Mouse (Mus musculus) heart, postnatal 10 days (tissue): ENCODE data around the gene Wdr4. TPM values are rescaled to one million over a fixed set of nuclear protein-coding genes. Genes with fewer than 3 reads are reported as not detected.

Experiments used
- DNase-seq, 2 experiments: peaks; one replicate each; pipeline ENCODE4 v3.0.0; 2021
- intact Hi-C: fragments of 180-260 bp; cut with DNase I; formaldehyde crosslinking; loops from one replicate; pipeline ENCODE4 v1.15.1; 2025
- total RNA-seq, 2 experiments: library from RNA; stranded (reverse); gene quantifications; 2 replicates each; pipeline ENCODE4 v1.2.3; 2021

Wdr4 gene
- total RNA-seq, 2 experiments from 2014 or later = 11.8 to 11.9 TPM

DNA sequence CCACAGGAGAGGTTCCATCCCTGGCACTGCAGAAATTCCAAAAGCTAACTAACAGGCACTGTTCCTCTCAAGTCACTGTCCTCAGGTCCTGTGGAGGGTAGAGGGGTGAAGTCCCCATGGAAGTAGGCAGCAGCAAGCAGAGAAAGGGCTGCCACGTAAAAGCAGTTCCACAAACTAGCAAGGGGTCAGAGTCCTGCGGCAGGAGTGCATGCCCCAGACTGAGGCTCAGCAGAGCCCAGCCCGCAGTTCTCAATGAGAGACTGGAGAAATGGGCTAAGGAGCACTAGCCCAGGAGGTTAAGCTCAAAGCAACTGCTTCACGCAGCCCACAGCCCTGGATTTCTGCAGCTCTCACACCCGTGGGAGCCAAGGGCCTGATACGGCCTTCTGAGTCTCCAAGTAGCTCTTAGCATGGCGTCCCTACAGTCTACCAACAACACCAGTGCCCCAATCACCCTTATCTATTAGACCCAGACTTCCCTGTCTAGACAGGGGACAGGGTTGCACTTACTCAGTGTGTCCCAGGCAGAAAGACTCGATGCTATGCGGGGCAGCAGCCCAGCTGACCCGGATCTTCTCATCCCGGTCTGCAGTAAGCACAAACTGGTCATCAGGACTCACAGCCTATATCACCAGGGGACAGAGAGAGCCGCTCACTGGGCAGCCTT is 17.4 kb downstream of the Wdr4 start:
- DNase-seq = no peak
- intact Hi-C loops = no loop called here

DNA sequence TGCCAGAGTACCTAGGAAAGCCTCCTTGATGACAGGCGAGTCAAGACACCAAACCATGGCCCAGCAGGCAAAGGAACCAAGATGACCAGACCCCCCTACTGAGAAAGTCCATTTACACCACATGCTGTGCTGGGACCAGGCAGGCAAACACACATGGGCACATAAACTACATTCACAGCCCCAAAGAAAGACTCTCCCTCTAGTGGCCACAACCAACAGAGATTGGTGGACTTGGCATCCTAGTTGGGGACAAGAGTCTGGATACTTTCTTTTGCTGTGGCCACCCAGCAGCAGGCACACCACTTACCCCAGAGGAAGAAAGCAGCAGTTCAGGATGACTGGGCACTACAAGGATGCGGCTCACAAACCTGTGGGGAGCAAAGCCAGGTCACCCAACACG is 18.9 kb downstream of the Wdr4 start:
- intact Hi-C loops = no loop called here
- no peak for DNase-seq

DNA sequence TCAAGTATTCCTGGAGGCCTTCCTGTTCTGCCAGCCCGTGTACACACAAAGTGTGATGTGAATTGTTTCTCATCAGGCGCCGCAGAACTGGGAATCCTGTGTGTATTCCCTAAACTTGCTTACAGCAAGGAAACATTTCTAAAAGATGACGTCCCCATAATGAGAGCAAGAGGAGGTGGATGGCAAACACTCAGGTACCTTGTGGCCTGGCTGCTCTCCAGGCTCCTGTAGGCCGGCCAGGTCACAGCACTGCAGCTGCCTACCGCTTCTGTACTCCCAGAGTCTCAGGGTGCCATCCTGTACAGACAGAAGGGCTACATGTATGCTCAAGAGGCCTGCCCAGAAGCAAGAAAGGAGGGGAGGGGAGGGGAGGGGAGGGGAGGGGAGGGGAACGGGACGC is 19.4 kb downstream of the Wdr4 start:
- no peak for DNase-seq
- intact Hi-C loops = no loop called here

DNA sequence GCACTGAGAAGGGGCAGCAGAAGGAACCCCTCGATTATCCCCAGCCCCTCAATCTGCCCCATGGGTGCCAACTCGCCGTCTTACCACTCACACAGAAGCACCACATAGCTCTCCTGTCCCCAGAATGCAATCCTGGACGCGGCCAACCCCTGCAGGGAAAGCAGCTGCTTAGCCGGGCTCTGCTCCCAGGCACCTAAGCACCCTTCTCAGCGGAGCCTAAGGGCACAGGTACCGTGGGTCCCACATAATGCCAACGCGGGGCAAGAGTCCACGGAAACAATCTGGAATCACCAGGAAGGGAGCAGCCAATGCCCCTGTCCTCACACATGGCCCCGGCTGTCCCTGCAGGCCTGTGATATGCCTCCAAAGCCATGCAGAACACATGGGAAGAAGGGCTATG is 20.1 kb downstream of the Wdr4 start:
- intact Hi-C loops = loop anchor here (10.0 kb wide), 1 partner anchor 375 kb away; the partner anchor contains the start of gene Tff3
- no peak for DNase-seq

DNA sequence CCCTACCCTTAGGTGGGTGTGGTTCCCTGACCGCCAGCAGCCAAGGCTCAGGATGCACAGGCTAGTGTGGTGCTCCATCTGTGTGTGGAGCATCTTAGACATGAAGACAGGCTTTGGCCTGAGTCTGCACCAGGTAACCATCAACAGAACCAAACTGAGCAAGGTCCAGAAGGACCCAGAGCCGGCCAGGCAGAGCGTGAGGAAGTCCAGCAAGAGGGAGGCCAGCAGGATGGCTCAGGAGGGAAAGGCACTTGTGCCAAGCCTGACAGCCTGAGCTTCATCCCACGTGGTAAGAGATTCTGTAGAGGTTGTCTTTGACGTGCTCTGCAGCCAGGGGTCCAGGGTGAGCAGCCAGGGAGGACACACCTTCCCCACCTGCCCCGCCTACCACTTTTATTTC is 22.1 kb downstream of the Wdr4 start:
- no peak for DNase-seq
- intact Hi-C loops = loop anchor here (10.0 kb wide), 1 partner anchor 373 kb away; the partner anchor contains the start of gene Tff3

DNA sequence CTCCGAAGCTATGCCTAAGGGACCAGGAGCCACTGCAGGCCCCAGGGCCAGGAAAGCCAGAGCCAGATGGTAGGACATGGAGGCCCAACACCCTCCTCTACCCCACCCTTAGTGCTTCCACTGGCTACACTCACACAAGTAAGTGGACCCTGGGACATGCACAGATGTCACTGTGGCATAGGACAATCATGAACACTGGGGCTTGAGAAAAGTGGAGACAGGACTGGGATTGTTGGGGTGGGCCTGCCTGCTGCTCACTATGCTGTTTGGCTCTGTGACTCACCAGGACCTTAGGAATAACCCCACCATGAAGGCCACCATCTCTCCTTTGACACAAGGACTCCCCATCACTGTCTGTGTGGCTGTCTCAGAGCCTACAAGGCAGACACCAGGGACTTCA is 24.8 kb downstream of the Wdr4 start:
- intact Hi-C loops = loop anchor here (5.0 to 10.0 kb wide), 3 partner anchors 48 to 370 kb away; partner anchors contain the start of gene Tff3
- no peak for DNase-seq

DNA sequence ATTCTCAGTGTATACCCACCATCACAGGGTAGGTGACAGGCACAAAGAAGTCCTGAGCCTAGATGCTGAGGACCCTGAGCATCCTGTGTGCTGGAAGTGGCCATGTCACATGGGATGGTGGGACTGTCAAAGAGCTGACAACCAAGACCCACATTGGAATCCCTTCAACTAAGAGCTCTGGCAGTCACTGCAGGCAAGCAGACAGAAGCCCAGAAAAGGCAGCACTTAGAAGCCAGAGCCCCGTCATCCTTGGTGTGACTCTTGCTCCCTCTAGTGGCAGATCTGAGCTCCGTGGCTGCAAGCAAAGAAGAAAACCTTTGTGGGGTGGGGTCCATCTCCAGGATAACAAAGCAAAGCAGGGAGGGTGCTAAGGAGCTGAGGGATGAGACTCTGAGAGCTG is 27.4 kb downstream of the Wdr4 start:
- DNase-seq = peak; percentile 81 to 89
- intact Hi-C loops = loop anchor here (1.0 to 10.0 kb wide), 5 partner anchors 45 to 368 kb away; partner anchors contain the start of gene Tff3

DNA sequence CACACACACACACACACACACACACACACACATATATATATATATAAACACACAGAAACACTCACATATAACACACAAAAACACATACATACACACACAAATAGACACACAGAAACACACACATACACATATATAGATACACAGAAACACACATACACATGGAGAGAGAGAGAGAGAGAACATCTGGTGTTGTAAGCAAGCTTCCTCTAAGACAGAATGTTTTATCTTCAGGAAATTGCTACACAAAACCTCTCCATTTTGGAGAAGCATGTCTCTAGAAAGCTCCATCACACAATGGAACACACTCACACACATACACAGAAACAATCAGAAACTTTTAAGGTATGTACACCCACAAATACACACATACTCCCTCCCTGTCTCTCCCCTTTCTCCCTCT is 28.4 kb downstream of the Wdr4 start:
- intact Hi-C loops = loop anchor here (5.0 to 10.0 kb wide), 3 partner anchors 44 to 367 kb away; partner anchors contain the start of gene Tff3

DNA sequence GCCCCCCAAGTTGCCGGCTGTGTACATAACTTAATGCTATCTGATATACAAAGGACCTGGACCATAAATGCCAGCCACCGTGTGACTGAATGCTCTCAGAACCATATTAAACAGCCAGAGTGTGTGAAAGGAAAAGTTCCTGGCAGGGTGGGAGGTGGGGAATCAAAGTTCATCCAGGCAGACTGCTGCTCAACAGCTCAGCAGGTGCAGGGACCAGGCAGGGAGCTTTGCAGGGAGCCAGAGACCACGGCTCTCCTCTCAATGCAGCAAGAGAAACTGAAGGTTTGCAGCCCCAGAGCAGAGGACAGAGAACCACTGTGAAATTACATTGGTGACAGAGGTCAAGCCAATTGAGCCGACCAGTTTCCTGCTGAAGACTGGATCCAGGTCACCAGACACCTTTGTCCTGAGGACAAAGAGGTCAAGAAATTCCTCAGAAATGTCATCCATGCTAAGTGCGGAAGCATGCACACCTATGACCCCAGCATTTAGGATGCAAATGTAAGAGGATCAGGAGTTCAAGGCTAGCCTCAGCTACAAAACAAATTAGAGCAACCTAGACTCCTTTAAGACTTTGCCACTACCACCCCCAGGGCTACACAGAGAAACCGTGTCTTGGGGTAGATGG is 32.2 kb downstream of the Wdr4 start:
- intact Hi-C loops = no loop called here

More for the DNA sequence above, 28.4 kb downstream of the Wdr4 start:
- no peak for DNase-seq

DNA sequence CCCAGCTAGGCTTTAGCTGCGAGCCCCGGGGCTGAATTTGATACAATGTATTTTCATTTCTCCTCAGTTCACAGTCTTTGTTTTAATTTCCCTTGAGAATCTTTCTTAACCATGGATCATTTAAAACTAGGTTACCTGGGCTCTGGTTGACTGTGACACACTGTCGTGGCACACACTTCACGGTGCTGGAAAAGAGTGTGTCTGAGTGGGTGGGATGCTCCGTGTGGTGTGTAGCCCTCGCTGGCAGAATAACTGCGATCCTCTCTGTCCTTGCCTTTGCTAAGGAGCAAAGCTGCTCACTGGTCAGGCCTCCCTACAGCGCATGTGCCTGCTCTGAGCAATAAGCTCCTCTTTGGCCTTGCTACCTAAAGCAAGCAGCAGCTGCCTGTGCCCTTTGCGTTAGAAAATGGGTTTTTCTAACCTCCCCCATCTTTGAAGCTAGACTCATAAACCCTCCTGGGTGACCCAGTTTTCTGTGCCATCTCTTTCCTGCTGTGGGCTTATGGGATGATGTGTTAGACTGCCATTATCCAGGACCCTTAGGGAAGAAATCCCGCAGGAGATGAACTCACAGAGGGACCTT is 33.1 kb downstream of the Wdr4 start:
- intact Hi-C loops = no loop called here
- no peak for DNase-seq

More for the DNA sequence above, 32.2 kb downstream of the Wdr4 start:
- no peak for DNase-seq

DNA sequence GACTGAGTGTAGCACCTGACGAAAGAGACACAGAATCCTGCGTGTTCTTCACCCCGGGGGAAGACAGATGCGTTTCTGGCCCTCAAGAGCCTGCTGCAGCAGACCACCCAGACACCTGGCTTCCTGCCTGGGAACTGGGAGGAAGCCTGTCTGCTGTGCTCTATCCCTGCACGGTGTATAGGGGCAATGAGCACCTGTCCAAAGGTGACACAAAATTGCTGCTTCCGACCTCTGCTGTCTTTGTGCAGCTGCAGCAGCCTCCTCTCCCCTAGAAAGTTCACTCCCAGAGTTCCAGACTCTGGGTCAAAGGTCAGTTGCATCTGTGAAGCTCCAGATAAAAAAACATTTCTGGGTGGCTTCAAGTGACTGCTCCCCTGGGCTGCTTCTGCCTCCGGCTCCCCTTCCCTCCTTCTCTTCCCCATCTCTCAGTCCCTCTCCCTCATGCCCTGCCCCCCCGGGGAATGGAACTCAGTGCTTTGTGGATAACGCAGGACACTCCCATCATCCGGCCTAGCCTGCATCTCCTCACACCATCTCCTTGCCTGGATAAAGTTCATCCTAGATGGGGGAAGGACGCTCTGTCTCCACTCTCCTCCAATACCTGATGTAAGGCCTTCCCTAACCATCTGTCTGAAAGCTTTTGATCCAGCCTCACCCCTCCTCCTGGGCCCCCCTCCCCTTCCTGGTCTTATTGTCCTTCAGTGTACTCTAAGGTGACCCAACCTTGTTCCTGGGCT is 40.5 kb downstream of the Wdr4 start:
- intact Hi-C loops = no loop called here
- no peak for DNase-seq

DNA sequence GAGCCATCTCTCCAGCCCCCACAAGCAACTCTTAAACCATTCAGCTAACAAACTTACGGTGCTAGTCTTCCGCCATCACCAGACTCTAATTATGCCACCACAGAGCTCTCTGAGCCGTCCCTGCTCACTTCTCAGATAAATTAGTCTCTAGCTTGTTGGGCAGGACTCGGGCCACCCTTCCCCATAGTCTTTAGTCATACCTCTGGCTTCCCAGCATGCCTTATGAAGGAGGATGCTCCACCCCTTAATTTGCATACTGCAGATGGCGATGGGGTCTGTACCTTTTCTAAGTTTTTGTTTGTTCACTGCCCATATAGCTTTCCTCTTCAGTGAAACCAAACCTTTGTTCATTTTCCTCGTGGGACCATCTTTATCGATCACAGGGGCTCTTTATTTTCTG is 41.2 kb downstream of the Wdr4 start:
- intact Hi-C loops = no loop called here

DNA sequence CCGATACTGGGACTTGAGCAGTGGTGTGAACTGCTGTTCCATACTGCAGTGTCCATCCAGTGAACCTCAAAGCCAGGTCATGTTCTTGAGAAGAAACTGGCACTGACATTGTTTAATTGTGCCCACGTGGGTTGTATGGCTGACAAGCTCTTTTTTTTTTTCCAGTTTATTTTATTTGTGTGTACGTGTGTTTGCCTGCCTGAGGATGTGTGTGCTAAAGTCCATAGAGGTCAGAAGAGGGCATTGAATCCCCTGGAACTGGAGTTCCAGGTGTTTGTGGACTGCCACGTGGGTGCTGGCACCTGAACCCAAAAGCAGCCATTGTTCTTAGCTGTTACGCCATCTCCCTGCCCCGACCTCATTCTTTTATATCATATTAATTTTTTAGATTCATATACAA is 45.4 kb downstream of the Wdr4 start:
- no peak for DNase-seq
- intact Hi-C loops = no loop called here

More for the DNA sequence above, 41.2 kb downstream of the Wdr4 start:
- no peak for DNase-seq

DNA sequence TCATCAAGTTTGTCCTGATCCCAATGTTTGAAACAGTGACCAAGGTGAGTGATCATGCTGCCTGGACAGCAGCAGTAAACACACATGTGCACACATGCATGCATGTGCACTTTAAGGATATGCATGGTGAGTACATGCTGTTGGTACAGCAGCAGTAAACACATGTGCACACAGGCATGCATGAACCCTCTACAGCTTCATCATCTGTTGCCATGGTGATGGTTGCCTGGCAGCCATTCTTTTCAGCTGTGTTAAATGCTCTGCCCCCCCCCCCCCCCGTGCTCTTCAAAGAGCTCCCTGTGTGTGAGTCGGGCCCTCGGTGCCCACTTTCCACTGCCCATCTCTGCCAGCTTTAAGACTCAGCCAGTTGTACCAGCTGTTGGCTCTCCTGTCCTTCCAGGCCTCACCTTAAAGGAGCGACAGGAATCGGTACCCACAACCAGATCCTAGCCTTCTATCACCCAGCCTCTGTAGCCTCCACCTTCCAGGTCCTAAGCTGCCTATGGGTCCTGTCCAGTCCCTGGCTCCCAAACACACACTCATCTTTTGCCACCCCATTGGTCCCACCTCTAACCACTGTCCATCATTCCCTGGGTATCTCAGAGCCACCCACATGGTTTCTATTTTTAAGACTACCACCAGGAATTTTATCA is 48.9 kb downstream of the Wdr4 start:
- DNase-seq = no peak
- intact Hi-C loops = no loop called here

DNA sequence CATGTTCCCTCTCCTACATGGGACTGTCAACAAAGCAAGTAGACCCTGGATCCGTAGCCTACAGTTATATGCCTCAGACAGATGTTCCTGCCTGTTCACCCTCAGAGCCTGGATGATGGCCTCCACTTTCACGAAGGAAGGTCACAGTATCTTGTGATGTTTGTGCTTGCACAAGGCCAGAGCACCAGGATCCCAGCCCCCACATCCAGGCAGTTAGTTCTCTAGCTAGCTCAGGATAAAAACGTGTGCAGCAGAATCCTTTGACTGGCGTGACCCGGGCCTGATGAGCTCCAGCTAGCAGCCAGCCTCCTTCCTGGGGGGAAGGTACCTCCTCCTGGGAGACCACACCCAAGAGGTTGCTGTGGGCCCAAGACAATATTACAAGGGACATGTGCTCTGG is 51.3 kb downstream of the Wdr4 start:
- intact Hi-C loops = no loop called here
- DNase-seq = no peak

DNA sequence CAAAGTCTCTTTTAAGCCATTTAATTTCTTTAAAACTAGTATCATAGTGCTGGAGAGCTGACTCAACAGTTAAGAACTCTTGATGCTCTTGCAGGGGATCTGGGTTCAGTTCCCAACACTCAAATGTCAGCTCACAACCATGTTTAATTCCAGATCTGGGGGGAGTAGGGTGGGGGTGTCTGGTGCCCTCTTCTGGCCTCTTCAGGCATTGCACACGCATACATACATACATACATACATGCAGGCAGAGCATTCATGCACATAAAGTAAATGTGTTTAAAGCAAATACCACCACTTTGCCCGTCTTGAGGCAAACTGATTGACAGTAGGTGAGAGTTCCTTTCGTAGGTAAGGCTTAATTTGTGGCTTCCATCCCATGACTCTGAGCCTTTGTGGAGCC is 52.9 kb downstream of the Wdr4 start:
- DNase-seq = no peak
- intact Hi-C loops = no loop called here

DNA sequence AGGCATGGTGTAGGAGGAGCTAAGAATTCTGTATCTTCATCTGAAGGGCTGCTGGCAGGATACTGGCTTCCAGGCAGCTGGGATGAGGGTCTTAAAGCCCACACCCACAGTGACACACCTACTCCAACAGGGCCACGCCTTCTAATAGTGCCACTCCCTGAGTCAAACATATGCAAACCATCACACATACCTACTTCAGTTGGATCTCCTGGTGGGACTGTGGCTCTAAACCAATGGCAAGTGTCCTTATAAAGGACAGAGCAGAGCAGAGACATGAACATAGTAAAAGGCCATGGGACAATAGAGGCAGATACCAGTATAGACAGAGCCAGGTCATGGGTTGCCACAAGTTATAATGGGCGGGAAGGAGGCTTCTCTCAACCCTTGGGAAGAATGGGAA is 57.3 kb downstream of the Wdr4 start:
- DNase-seq = no peak
- intact Hi-C loops = no loop called here

DNA sequence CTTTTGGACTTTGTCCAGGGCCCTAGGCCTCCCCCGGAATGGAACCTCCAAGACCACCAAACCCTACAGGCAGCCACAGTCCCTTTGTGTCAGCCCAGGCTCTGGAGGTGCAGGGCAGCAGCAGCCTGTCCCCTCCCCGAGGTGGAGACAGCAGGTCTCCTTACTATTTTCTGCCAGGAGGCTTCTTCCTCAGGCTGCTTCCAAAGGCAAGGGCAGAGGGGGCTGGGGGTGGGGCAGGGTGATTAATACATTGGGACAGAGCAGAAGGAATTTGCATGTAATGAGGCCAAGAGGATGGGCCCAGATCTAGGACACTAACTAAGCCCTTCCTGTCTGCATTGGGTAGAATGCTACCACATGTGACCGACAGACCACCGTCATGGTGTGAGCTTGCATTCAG is 59.4 kb downstream of the Wdr4 start:
- no peak for DNase-seq
- intact Hi-C loops = no loop called here

DNA sequence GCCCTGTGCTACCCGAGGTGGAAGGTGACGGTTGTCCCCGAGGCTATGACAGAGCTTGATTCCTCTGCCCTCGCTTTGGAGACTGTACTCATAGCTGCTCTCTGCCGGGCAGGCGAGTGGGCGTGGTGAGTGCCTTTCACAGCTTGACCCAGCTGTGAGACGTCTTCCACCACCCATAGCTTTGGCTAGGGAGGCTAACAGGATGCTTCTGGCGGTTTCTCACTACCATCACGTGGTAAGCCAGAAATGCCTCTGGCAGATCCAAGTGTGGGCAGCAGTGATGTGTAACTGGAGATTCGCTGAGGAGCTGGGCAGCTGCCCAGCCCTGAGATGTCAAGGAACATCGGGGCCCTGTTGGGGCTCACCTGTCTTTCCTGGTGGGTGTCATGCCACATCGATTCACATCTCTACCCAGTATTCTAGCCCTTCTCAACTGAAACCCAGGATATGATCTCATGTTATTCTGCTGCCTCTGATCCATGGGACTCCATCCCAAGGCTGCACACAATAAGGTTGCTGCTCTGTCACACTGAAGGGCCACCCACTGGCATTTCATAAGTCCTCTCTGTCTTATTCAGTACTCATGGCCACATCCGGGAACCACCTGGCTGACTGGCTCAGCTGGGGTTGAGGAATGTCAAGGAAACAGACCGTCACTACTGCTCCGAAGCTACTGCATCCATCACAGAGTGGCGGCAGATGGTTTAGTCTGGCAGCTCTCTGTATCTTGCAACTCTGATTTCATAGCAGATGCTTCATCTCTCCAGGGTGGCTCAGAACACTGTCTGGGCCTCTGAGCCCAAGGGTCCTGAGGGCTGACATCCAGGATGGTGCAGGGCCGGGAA is 62.8 kb downstream of the Wdr4 start:
- DNase-seq = peak; percentile 59 to 63
- intact Hi-C loops = no loop called here

DNA sequence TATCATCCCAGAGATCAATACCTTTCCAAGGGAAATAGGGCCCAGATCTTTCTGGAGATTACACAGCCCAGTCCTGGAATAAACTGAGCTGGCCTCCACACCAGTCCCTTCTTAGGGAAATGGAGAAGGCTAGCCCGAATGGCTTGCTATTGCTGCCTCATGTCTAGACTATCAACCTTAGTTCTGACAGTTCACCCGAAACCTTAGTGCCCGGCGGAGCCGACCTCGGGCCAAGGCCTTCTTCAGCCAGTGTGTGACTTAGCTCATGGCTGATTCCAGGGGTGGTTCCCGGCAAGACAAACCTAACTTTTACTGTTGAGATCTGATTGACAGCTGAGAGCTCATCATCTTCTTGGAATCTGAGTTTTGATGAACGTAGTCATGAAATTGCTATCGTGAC is 65.7 kb downstream of the Wdr4 start:
- DNase-seq = no peak
- intact Hi-C loops = no loop called here
